Mouse (Mus musculus): ENCODE measurements around the gene Mfn2. TPM values are rescaled to one million over a fixed set of nuclear protein-coding genes. Genes with fewer than 3 reads are reported as not detected.

The Mfn2 gene
- polyA plus RNA-seq, 2 experiments, result 29.6 to 29.8 TPM

- H3K27me3 ChIP-seq (ENCODE audit: control insufficient read depth, insufficient read depth, low read length), result no peaks in the 10 kb centered on the region
- no peaks in the 10 kb centered on the region for H3K9me3 ChIP-seq (ENCODE audit: control insufficient read depth, low read length)
- H3K36me3 ChIP-seq (ENCODE audit: control insufficient read depth, insufficient read depth, low read length), result peaks cover 11% of the 10 kb centered on the region
- H3K4me2 ChIP-seq (replicated peaks; ENCODE audit: low read depth, low read length, severe bottlenecking), result peak within 1 kb of the TSS; percentile 50
- peaks cover 53% of the 10 kb centered on the region for H3K4me1 ChIP-seq (ENCODE audit: control insufficient read depth, insufficient read depth, low read length)
- H3K27ac ChIP-seq (replicated peaks; ENCODE audit: low read depth, low read length), result peak within 1 kb of the TSS; percentile 77
- under 1% methylated on average over 39 of the region's 51 CpGs for WGBS
- peak; percentile 77 for ATAC-seq (ENCODE audit: low FRiP score, low read depth)
- peak; percentile 78 for DNase-seq (ENCODE audit: low spot score)
- peak within 1 kb of the TSS; percentile 87 for H3K9ac ChIP-seq (ENCODE audit: low read depth, low read length, severe bottlenecking)
- H3K4me3 ChIP-seq (replicated peaks; ENCODE audit: low read length), result peak within 1 kb of the TSS; percentile 71
- TF ChIP-seq POLR2A (IDR thresholded peaks at IDR 0.05; ENCODE audit: borderline replicate concordance, extremely low read depth, insufficient read depth, insufficient read length), result 0 out of 2 replicates have a peak, but pooled peaks have one; percentile 50
Measured at GRCm38 (mm10) chr4:147936331-147936954, 31.9 kb upstream of the Mfn2 start, which contains the start of gene Plod1. Gene Plod1 (minus strand): TSS chr4:147936767.

- no peak for TF ChIP-seq POLR2A (IDR thresholded peaks at IDR 0.05; ENCODE audit: borderline replicate concordance, extremely low read depth, insufficient read depth, insufficient read length)
- peak overlapping the region; percentile 87 for H3K9ac ChIP-seq (ENCODE audit: low read depth, low read length, severe bottlenecking)
- H3K4me2 ChIP-seq (replicated peaks; ENCODE audit: low read depth, low read length, severe bottlenecking), result peak overlapping the region; percentile 50
- H3K27ac ChIP-seq (replicated peaks; ENCODE audit: low read depth, low read length), result peak overlapping the region; percentile 77; the same call in 1 of the 2 replicates
- H3K4me1 ChIP-seq (ENCODE audit: control insufficient read depth, insufficient read depth, low read length), result peaks cover 52% of the 10 kb centered on the region
- 20% methylated on average over 9 of the region's 9 CpGs for WGBS
- H3K4me3 ChIP-seq (replicated peaks; ENCODE audit: low read length), result peak overlapping the region; percentile 71
- DNase-seq (ENCODE audit: low spot score), result no peak
- no peak for ATAC-seq (ENCODE audit: low FRiP score, low read depth)
- H3K9me3 ChIP-seq (ENCODE audit: control insufficient read depth, low read length), result no peaks in the 10 kb centered on the region
- no peaks in the 10 kb centered on the region for H3K27me3 ChIP-seq (ENCODE audit: control insufficient read depth, insufficient read depth, low read length)
- H3K36me3 ChIP-seq (ENCODE audit: control insufficient read depth, insufficient read depth, low read length), result peaks cover 16% of the 10 kb centered on the region
Measured at GRCm38 (mm10) chr4:147935904-147936303, 31.4 kb upstream of the Mfn2 start.

GRCm38 (mm10) chr4:147934611-147935010 is 30.1 kb upstream of the Mfn2 start:
- peaks cover 28% of the 10 kb centered on the region for H3K36me3 ChIP-seq (ENCODE audit: control insufficient read depth, insufficient read depth, low read length)
- H3K4me1 ChIP-seq (ENCODE audit: control insufficient read depth, insufficient read depth, low read length), result peaks cover 46% of the 10 kb centered on the region
- DNase-seq (ENCODE audit: low spot score), result no peak
- no peak for TF ChIP-seq POLR2A (IDR thresholded peaks at IDR 0.05; ENCODE audit: borderline replicate concordance, extremely low read depth, insufficient read depth, insufficient read length)
- ATAC-seq (ENCODE audit: low FRiP score, low read depth), result no peak
- 0 out of 2 replicates have a peak overlapping the region, but pooled peaks have one; percentile 13 for H3K4me2 ChIP-seq (replicated peaks; ENCODE audit: low read depth, low read length, severe bottlenecking)
- no peaks in the 10 kb centered on the region for H3K27me3 ChIP-seq (ENCODE audit: control insufficient read depth, insufficient read depth, low read length)
- 94% methylated on average over 3 of the region's 4 CpGs for WGBS
- no peak overlapping the region for H3K4me3 ChIP-seq (replicated peaks; ENCODE audit: low read length)
- H3K9me3 ChIP-seq (ENCODE audit: control insufficient read depth, low read length), result no peaks in the 10 kb centered on the region
- no peak overlapping the region for H3K9ac ChIP-seq (ENCODE audit: low read depth, low read length, severe bottlenecking)
- no peak overlapping the region for H3K27ac ChIP-seq (replicated peaks; ENCODE audit: low read depth, low read length)

- 46% methylated on average over 3 of the region's 3 CpGs for WGBS
- Histone ChIP-seq H3K27me3 (ENCODE audit: control insufficient read depth, insufficient read depth, low read length) (no peaks in the 10 kb centered on the region), H3K4me2 (replicated peaks; ENCODE audit: low read depth, low read length, severe bottlenecking) (0 out of 2 replicates have a peak overlapping the region, but pooled peaks have one; percentile 13), H3K4me3 (replicated peaks; ENCODE audit: low read length) (no peak overlapping the region), H3K4me1 (ENCODE audit: control insufficient read depth, insufficient read depth, low read length) (peaks cover 41% of the 10 kb centered on the region), H3K9ac (ENCODE audit: low read depth, low read length, severe bottlenecking) (no peak overlapping the region), H3K27ac (replicated peaks; ENCODE audit: low read depth, low read length) (no peak overlapping the region), H3K36me3 (ENCODE audit: control insufficient read depth, insufficient read depth, low read length) (peaks cover 33% of the 10 kb centered on the region), H3K9me3 (ENCODE audit: control insufficient read depth, low read length) (no peaks in the 10 kb centered on the region)
- ATAC-seq (ENCODE audit: low FRiP score, low read depth), result no peak
- DNase-seq (ENCODE audit: low spot score), result no peak
- no peak for TF ChIP-seq POLR2A (IDR thresholded peaks at IDR 0.05; ENCODE audit: borderline replicate concordance, extremely low read depth, insufficient read depth, insufficient read length)
Measured at GRCm38 (mm10) chr4:147934134-147934533, 29.6 kb upstream of the Mfn2 start.

GRCm38 (mm10) chr4:147930946-147931345 is 26.4 kb upstream of the Mfn2 start:
- 92% methylated on average over 14 of the region's 14 CpGs for WGBS
- peaks cover 21% of the 10 kb centered on the region for H3K4me1 ChIP-seq (ENCODE audit: control insufficient read depth, insufficient read depth, low read length)
- DNase-seq (ENCODE audit: low spot score) (no peak), ATAC-seq (ENCODE audit: low FRiP score, low read depth) (no peak)
- H3K36me3 ChIP-seq (ENCODE audit: control insufficient read depth, insufficient read depth, low read length), result peaks cover 55% of the 10 kb centered on the region
- no peaks in the 10 kb centered on the region for H3K9me3 ChIP-seq (ENCODE audit: control insufficient read depth, low read length)
- no peak overlapping the region for H3K4me3 ChIP-seq (replicated peaks; ENCODE audit: low read length)
- no peak overlapping the region for H3K4me2 ChIP-seq (replicated peaks; ENCODE audit: low read depth, low read length, severe bottlenecking)
- no peak for TF ChIP-seq POLR2A (IDR thresholded peaks at IDR 0.05; ENCODE audit: borderline replicate concordance, extremely low read depth, insufficient read depth, insufficient read length)
- H3K9ac ChIP-seq (ENCODE audit: low read depth, low read length, severe bottlenecking), result no peak overlapping the region
- H3K27me3 ChIP-seq (ENCODE audit: control insufficient read depth, insufficient read depth, low read length), result no peaks in the 10 kb centered on the region
- H3K27ac ChIP-seq (replicated peaks; ENCODE audit: low read depth, low read length), result no peak overlapping the region
